Mouse (Mus musculus) embryonic fibroblast, embryonic 13.5 days (primary cell): Measurements from ENCODE around the gene Clpx.

Source experiments
- CTCF ChIP-seq: IDR thresholded peaks from 2 replicates; pipeline ENCODE4 v1.5.1; 2011; ENCODE audit warnings: mild to moderate bottlenecking, control low read depth, low read length, moderate library complexity, borderline replicate concordance; ENCODE audit not compliant: insufficient read depth
- POLR2A ChIP-seq: IDR thresholded peaks from 2 replicates; pipeline ENCODE4 v1.6.1; 2011; ENCODE audit warnings: low read depth, mild to moderate bottlenecking, control low read depth, low read length, moderate library complexity

- TF ChIP-seq CTCF (no peak), POLR2A (no peak)
These were observed 787 bp downstream of the Clpx start for GRCm38 (mm10) chr9:65294716-65295378.
